Mouse (Mus musculus): ENCODE results near the gene Fgd6.

Fgd6 gene

DNA sequence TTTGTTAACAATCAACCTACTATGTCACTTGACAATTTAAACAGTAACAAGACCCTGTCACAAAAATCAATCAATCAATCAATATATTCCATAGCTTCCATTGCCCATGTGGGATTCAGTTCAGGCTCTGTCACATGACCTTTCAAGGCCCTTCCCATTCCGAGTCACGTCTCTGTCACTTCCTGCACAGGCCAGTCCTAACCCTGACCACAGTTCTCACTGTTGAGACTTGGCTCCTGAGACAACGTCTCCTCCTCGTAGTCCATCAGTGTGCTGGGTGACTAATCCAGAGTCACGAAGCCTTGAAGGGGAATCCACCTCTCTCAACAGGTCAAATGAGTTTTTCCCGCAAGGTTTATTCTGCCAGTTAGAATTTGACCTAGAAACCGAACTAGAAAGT is 138.9 kb downstream of the Fgd6 start:
- DNase-seq (ENCODE audit: extremely low read depth, low read depth), result no peak

DNA sequence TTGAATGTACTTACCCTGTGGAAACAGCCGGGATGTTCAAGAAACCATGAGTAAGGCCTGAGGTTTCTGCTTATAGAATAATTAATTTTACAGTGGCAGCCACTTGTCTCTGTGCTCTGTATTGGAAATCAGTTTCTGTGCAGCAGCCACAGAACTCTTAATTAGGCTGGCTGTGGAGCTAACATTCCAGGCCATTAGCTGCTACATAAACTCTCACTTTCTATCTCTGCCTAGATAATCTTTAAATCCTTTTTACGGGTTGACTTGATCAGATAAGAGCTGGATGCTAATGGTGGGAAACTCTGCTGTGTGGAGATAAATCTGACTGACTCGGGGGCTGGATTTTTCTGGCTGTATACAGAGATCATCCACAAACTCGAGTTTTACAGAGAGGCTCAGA is 147.4 kb downstream of the Fgd6 start:
- no peak for DNase-seq (ENCODE audit: extremely low read depth, low read depth)
